Mouse (Mus musculus): ENCODE data around the gene Copg2.

- TF ChIP-seq GATA1 (IDR thresholded peaks at IDR 0.05; ENCODE audit: borderline replicate concordance, low read length) (no peak), CTCF (IDR thresholded peaks at IDR 0.05; ENCODE audit: low read depth, low read length) (no peak), TAL1 (conservative IDR thresholded peaks at IDR 0.05; ENCODE audit: low read depth, low read length) (no peak), POLR2AphosphoS5 (IDR thresholded peaks at IDR 0.05; ENCODE audit: insufficient replicate concordance, low read depth, low read length) (no peak), GATA2 (IDR thresholded peaks at IDR 0.05; ENCODE audit: borderline replicate concordance, low read depth, low read length) (no peak)
Observed at GRCm38 (mm10) chr6:30745591-30745990, 151.0 kb downstream of the Copg2 start.

Data from G1E (cell line).